Mouse (Mus musculus) lung, postnatal 0 days (tissue): ENCODE measurements around the gene Kctd8. TPM values are rescaled to one million over a fixed set of nuclear protein-coding genes. Genes with fewer than 3 reads are reported as not detected.

Experiments
- ATAC-seq: fragments of 200-750 bp; cut with Nextera tagmentation; 2 replicates; pipeline ENCODE4 v1.8.0; 2017; ENCODE audit warnings: moderate library complexity
- DNase-seq: peaks from one replicate; pipeline ENCODE4 v3.0.0-alpha.2; 2016; ENCODE audit warnings: low spot score
- H3K27ac ChIP-seq: fragments of 300-500 bp; sonication (generic); 2 replicates; pipeline ENCODE4 v1.5.1; 2014; ENCODE audit warnings: antibody characterized with exemption, mild to moderate bottlenecking, low read length, mixed read lengths
- H3K27me3 ChIP-seq: fragments of 300-500 bp; sonication (generic); replicated peaks from 2 replicates; pipeline ENCODE4 v1.6.1; 2014; ENCODE audit warnings: low read length, mixed read lengths; ENCODE audit not compliant: insufficient read depth
- H3K36me3 ChIP-seq: fragments of 300-500 bp; sonication (generic); 2 replicates; pipeline ENCODE4 v1.6.1; 2014; ENCODE audit warnings: low read length, mixed read lengths; ENCODE audit not compliant: insufficient read depth
- H3K4me1 ChIP-seq: fragments of 300-500 bp; sonication (generic); 2 replicates; pipeline ENCODE4 v1.6.1; 2014; ENCODE audit warnings: antibody characterized with exemption, low read depth, low read length, mixed read lengths; ENCODE audit not compliant: insufficient read depth
- H3K4me2 ChIP-seq: fragments of 300-500 bp; sonication (generic); replicated peaks from 2 replicates; pipeline ENCODE4 v1.6.1; 2014; ENCODE audit warnings: low read depth, mild to moderate bottlenecking, low read length, moderate library complexity, mixed read lengths
- H3K4me3 ChIP-seq: fragments of 300-500 bp; sonication (generic); 2 replicates; pipeline ENCODE4 v1.5.1; 2014; ENCODE audit warnings: low read depth, low read length
- H3K9ac ChIP-seq: fragments of 300-500 bp; sonication (generic); replicated peaks from 2 replicates; pipeline ENCODE4 v1.6.1; 2014; ENCODE audit warnings: low read depth, mild to moderate bottlenecking
- H3K9me3 ChIP-seq: fragments of 300-500 bp; sonication (generic); 2 replicates; pipeline ENCODE4 v1.6.1; 2016; ENCODE audit warnings: low read length, mixed read lengths
- CTCF ChIP-seq: IDR thresholded peaks from 2 replicates; pipeline ENCODE4 v1.5.1; 2016; ENCODE audit warnings: antibody characterized with exemption, mild to moderate bottlenecking
- EP300 ChIP-seq: IDR thresholded peaks from 2 replicates; pipeline ENCODE4 v1.6.1; 2016; ENCODE audit warnings: antibody characterized with exemption, mild to moderate bottlenecking, control low read depth
- WGBS: fragments of 180-500 bp; shearing (Covaris S2); extraction: QIAGEN DNeasy Blood & Tissue Kit; methylation state at CpG from one replicate; pipeline ENCODE4 v1.1.7; 2014; 5-methylcytosine and 5-hydroxymethylcytosine counted together
- polyA plus RNA-seq: library from polyadenylated mRNA; unstranded; fragments of >200 nt; fragmentation: Nextera tagmentation; extraction: Ambion mirVana; gene quantifications from 2 replicates; pipeline ENCODE4 v1.2.1, GENCODE M21; 2015

The Kctd8 gene
- polyA plus RNA-seq, 1 experiment from 2014 or later: 2.9 TPM

DNA sequence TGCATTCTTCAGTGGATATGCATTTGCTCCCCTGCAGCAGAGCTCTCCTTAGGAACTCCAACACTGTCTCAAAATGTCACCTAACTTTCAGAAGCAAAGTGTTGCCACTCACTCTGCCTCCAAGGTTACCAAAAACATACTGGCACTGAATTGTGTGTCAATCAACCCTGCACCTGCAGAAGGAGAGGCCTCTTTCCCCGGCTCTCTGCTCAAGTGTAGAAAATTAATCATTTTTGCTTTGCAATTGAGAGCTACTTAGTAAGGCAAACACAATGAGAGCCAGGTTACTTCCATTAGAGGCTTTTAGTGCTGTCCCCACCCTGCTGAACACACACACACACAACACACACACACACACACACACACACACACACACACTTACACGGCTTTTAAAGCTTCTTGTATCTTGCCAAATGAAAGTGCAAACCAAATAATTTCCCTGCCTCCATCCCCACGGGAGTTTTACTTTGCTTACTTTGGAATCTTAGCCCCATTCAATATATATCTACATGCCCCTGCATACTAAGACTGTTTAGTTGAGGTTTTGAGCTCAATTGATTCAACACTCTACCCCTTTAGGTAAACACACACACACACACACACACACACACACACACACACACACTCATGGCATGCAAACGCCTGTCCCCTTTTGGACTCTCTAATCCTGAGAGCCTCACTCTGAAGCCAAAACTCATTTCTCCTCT, 2.4 kb downstream of the Kctd8 start:
- no peak overlapping the region for H3K9ac ChIP-seq
- no peak overlapping the region for H3K4me2 ChIP-seq
- no peaks in the 10 kb centered on the region for H3K9me3 ChIP-seq
- no peak overlapping the region for H3K27ac ChIP-seq
- 0 out of 2 replicates have a peak, but pooled peaks cover 3% of the 10 kb centered on the region for H3K4me1 ChIP-seq
- no peak for TF ChIP-seq EP300
- no peak for TF ChIP-seq CTCF
- H3K4me3 ChIP-seq: no peak overlapping the region
- H3K27me3 ChIP-seq: no peaks in the 10 kb centered on the region
- 25% methylated on average over 4 of the region's 4 CpGs for WGBS
- H3K36me3 ChIP-seq: no peaks in the 10 kb centered on the region
- ATAC-seq: peak; percentile 75
- DNase-seq: peak; percentile 71

- H3K27me3 ChIP-seq: no peaks in the 10 kb centered on the region
- DNase-seq: no peak
- WGBS: 80% methylated on average over 4 of the region's 4 CpGs
Measured at GRCm38 (mm10) chr5:69327561-69327960, 13.9 kb downstream of the Kctd8 start.

DNA sequence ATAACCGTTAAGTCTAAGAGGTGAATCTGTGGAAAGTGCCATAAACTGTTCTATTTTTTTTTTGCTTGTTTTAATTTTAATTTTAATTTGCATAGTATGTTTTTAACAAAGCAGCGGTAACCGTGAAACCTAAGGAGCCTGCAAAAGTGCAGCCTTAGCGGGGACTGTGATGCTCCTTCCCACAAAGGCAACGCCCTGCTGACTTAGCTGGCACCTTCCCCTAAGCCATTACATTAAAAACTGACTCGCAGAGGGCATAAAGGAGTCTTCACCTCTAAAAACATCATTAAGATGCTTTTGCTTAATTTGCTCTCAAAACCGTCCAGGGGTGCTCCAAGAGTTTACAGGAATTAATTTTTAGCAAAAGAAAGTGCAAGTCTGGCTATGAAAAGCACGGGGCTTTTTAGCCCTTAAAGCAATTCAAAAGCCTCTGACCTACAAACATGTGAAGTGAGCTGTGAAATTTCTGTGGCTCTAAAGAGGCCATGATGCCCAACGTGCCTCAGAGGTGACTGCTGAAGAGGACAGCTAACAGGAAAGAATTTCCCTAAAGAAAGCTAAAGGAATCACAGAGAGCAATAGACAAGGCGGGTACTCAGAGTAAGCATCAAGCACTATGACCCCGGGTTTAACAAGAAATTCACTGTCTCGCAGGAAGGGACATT, 16.8 kb downstream of the Kctd8 start:
- Histone ChIP-seq H3K4me3 (no peak overlapping the region), H3K27ac (no peak overlapping the region), H3K9me3 (no peaks in the 10 kb centered on the region), H3K27me3 (no peaks in the 10 kb centered on the region), H3K9ac (no peak overlapping the region), H3K36me3 (no peaks in the 10 kb centered on the region), H3K4me1 (no peaks in the 10 kb centered on the region), H3K4me2 (no peak overlapping the region)
- TF ChIP-seq CTCF (no peak), EP300 (no peak)
- no peak for DNase-seq
- ATAC-seq: no peak
- WGBS: 61% methylated on average over 12 of the region's 12 CpGs

More at GRCm38 (mm10) chr5:69327561-69327960, 13.9 kb downstream of the Kctd8 start:
- ATAC-seq: no peak
- Histone ChIP-seq H3K9me3 (no peaks in the 10 kb centered on the region), H3K36me3 (no peaks in the 10 kb centered on the region), H3K4me1 (no peaks in the 10 kb centered on the region), H3K27ac (no peak overlapping the region), H3K4me3 (no peak overlapping the region), H3K4me2 (no peak overlapping the region), H3K9ac (no peak overlapping the region)
- TF ChIP-seq CTCF: no peak
- TF ChIP-seq EP300: no peak

DNA sequence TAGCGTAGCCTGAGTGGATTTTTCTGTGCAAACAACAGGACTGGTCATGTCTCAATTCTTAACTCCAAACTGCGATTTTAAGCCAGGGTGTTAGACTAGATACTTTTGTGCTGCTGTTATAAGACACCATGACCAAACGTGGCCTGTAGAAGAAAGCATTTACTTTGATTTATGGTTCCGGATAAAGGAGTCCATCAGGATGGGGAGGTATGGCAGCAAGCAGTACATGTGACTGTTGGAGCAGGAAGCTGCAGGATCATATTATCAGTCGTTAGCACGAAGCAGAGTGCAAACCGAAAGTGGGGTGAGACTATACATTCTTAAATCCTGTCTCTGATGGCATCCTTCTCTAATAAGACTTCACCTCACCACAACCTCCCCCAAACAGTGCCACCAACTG, 28.9 kb downstream of the Kctd8 start:
- ATAC-seq (no peak), DNase-seq (no peak)
- 75% methylated on average over 7 of the region's 7 CpGs for WGBS
- Histone ChIP-seq H3K9me3 (no peaks in the 10 kb centered on the region), H3K9ac (no peak overlapping the region), H3K4me2 (no peak overlapping the region), H3K27me3 (no peaks in the 10 kb centered on the region), H3K36me3 (no peaks in the 10 kb centered on the region), H3K4me3 (no peak overlapping the region), H3K27ac (no peak overlapping the region), H3K4me1 (no peaks in the 10 kb centered on the region)
- TF ChIP-seq EP300: no peak
- TF ChIP-seq CTCF: no peak

GRCm38 (mm10) chr5:69301665-69302064, 39.8 kb downstream of the Kctd8 start:
- no peak for DNase-seq
- TF ChIP-seq EP300 (no peak), CTCF (no peak)
- no peaks in the 10 kb centered on the region for H3K27me3 ChIP-seq
- no peak overlapping the region for H3K4me3 ChIP-seq
- no peaks in the 10 kb centered on the region for H3K9me3 ChIP-seq
- no peak overlapping the region for H3K4me2 ChIP-seq
- 8% methylated on average over 1 of the region's 1 CpGs for WGBS
- H3K9ac ChIP-seq: no peak overlapping the region
- no peak for ATAC-seq
- H3K4me1 ChIP-seq: no peaks in the 10 kb centered on the region
- no peaks in the 10 kb centered on the region for H3K36me3 ChIP-seq
- H3K27ac ChIP-seq: no peak overlapping the region

GRCm38 (mm10) chr5:69292353-69292752, 49.1 kb downstream of the Kctd8 start:
- Histone ChIP-seq H3K4me2 (no peak overlapping the region), H3K36me3 (no peaks in the 10 kb centered on the region), H3K9ac (no peak overlapping the region), H3K27me3 (no peaks in the 10 kb centered on the region), H3K4me1 (no peaks in the 10 kb centered on the region), H3K9me3 (no peaks in the 10 kb centered on the region), H3K4me3 (no peak overlapping the region), H3K27ac (no peak overlapping the region)
- 60% methylated on average over 6 of the region's 6 CpGs for WGBS
- TF ChIP-seq EP300 (no peak), CTCF (no peak)
- DNase-seq (no peak), ATAC-seq (no peak)
